In genomic region chr3:94442951-94443596, GRCm38 (mm10) we compare ENCODE assay signal across 8 mouse cellular contexts. TPM values are rescaled to one million over a fixed set of nuclear protein-coding genes. Genes with fewer than 3 reads are reported as not detected.
A peak's percentile ranks its signal among the peaks of the same experiment; 100 is the strongest.
DNase-seq lines count a peak whose midpoint lies in the region; ATAC-seq and TF ChIP-seq lines count a peak whose summit lies in the region.

TSS of gene Mrpl9 (plus strand) at chr3:94443318.

- peak within 1 kb of the TSS; percentile 87 for H3K4me2 ChIP-seq in embryonic facial prominence, embryonic 14.5 days (ENCODE audit: low read depth, low read length)
- H3K4me2 ChIP-seq in limb, embryonic 14.5 days (replicated peaks; ENCODE audit: low read depth, low read length, severe bottlenecking) = peak within 1 kb of the TSS; percentile 70
- H3K4me2 ChIP-seq in midbrain, postnatal 0 days (ENCODE audit: low read depth, low read length, poor library complexity, severe bottlenecking) = peak within 1 kb of the TSS; percentile 91

- peak within 1 kb of the TSS; percentile 81 for H3K9ac ChIP-seq in embryonic facial prominence, embryonic 14.5 days (ENCODE audit: low read depth, low read length)
- peak within 1 kb of the TSS; percentile 84 for H3K9ac ChIP-seq in limb, embryonic 14.5 days (ENCODE audit: low read depth, low read length, severe bottlenecking)
- peak within 1 kb of the TSS; percentile 66 for H3K9ac ChIP-seq in midbrain, postnatal 0 days (replicated peaks; ENCODE audit: low read length, poor library complexity, severe bottlenecking)

- H3K4me3 ChIP-seq in embryonic facial prominence, embryonic 14.5 days (ENCODE audit: low read depth, low read length) = peak within 1 kb of the TSS; percentile 91
- H3K4me3 ChIP-seq in limb, embryonic 14.5 days (replicated peaks; ENCODE audit: low read length) = peak within 1 kb of the TSS; percentile 92
- peak within 1 kb of the TSS; percentile 63 for H3K4me3 ChIP-seq in midbrain, postnatal 0 days (ENCODE audit: low read depth, low read length)

- H3K4me1 ChIP-seq in embryonic facial prominence, embryonic 14.5 days (ENCODE audit: control insufficient read depth, insufficient read depth, low read length) = 0 out of 2 replicates have a peak, but pooled peaks cover 4% of the 10 kb centered on the region
- H3K4me1 ChIP-seq in limb, embryonic 14.5 days (ENCODE audit: control insufficient read depth, insufficient read depth, low read length) = peaks cover 6% of the 10 kb centered on the region; the same call in 1 of the 2 replicates
- H3K4me1 ChIP-seq in midbrain, postnatal 0 days (ENCODE audit: insufficient read depth, low read length) = no peaks in the 10 kb centered on the region

- peak; percentile 4; the same call in 1 of the 2 replicates for TF ChIP-seq CTCF in midbrain, postnatal 0 days (IDR thresholded peaks at IDR 0.05)

- H3K9me3 ChIP-seq in embryonic facial prominence, embryonic 14.5 days (ENCODE audit: control insufficient read depth, low read length) = no peaks in the 10 kb centered on the region; the same call in 1 of the 2 replicates
- no peaks in the 10 kb centered on the region for H3K9me3 ChIP-seq in limb, embryonic 14.5 days (ENCODE audit: control insufficient read depth, low read length)
- H3K9me3 ChIP-seq in midbrain, postnatal 0 days (ENCODE audit: low read length) = no peaks in the 10 kb centered on the region

- DNase-seq in 3T3-L1 (ENCODE audit: low read depth, low spot score) = peak; percentile 93
- peak; percentile 85 for DNase-seq in adrenal gland, postnatal 4 days (ENCODE audit: low spot score in 2 of 2)
- peak; percentile 96 for DNase-seq in embryonic facial prominence, embryonic 14.5 days (ENCODE audit: low spot score)
- peak; percentile 91 for DNase-seq in heart, adult 8-10 months (ENCODE audit: low spot score)
- DNase-seq in kidney, adult 9 months = peak; percentile 94
- DNase-seq in limb, embryonic 14.5 days (ENCODE audit: low spot score) = peak; percentile 97
- peak; percentile 98 for DNase-seq in midbrain, postnatal 0 days (ENCODE audit: low spot score)
- peak; percentile 95 to 96 for DNase-seq in spleen, postnatal 14 days (ENCODE audit: low spot score in 2 of 2)

- under 1% methylated on average over 37 of the region's 39 CpGs for WGBS in embryonic facial prominence, embryonic 14.5 days
- WGBS in limb, embryonic 14.5 days = under 1% methylated on average over 36 of the region's 39 CpGs
- under 1% methylated on average over 39 of the region's 39 CpGs for WGBS in midbrain, postnatal 0 days

- H3K36me3 ChIP-seq in embryonic facial prominence, embryonic 14.5 days (ENCODE audit: control insufficient read depth, insufficient read depth, low read length) = peaks cover 30% of the 10 kb centered on the region
- peaks cover 36% of the 10 kb centered on the region for H3K36me3 ChIP-seq in limb, embryonic 14.5 days (ENCODE audit: control insufficient read depth, insufficient read depth, low read length)
- H3K36me3 ChIP-seq in midbrain, postnatal 0 days (ENCODE audit: insufficient read depth, low read length) = peaks cover 23% of the 10 kb centered on the region

- peak; percentile 98 for ATAC-seq in embryonic facial prominence, embryonic 14.5 days (ENCODE audit: low read depth)
- peak; percentile 98 for ATAC-seq in limb, embryonic 14.5 days (ENCODE audit: low FRiP score, low read depth)
- ATAC-seq in midbrain, postnatal 0 days (ENCODE audit: low FRiP score) = peak; percentile 97

- peak within 1 kb of the TSS; percentile 50; the same call in 1 of the 2 replicates for H3K27ac ChIP-seq in embryonic facial prominence, embryonic 14.5 days (replicated peaks; ENCODE audit: low read depth, low read length)
- 0 out of 2 replicates have a peak within 1 kb of the TSS, but pooled peaks have one; percentile 15 for H3K27ac ChIP-seq in limb, embryonic 14.5 days (replicated peaks; ENCODE audit: low read depth, low read length)
- peak within 1 kb of the TSS; percentile 52; the same call in 1 of the 2 replicates for H3K27ac ChIP-seq in midbrain, postnatal 0 days (ENCODE audit: low read depth, low read length)

- TF ChIP-seq POLR2A in limb, embryonic 14.5 days (IDR thresholded peaks at IDR 0.05; ENCODE audit: borderline replicate concordance, extremely low read depth, insufficient read depth, insufficient read length) = peak; percentile 92; the same call in 1 of the 2 replicates

- H3K27me3 ChIP-seq in embryonic facial prominence, embryonic 14.5 days (replicated peaks; ENCODE audit: control insufficient read depth, insufficient read depth, low read length) = no peaks in the 10 kb centered on the region
- H3K27me3 ChIP-seq in limb, embryonic 14.5 days (ENCODE audit: control insufficient read depth, insufficient read depth, low read length) = no peaks in the 10 kb centered on the region
- no peaks in the 10 kb centered on the region for H3K27me3 ChIP-seq in midbrain, postnatal 0 days (ENCODE audit: insufficient read depth, low read length)

RNA-seq across cellular contexts. Expression of gene Mrpl9, which starts in this region (rescaled TPM):
- 10 to 100 TPM; 75.0 to 75.3 TPM for total RNA-seq in adrenal gland, postnatal 4 days (2021)
- polyA plus RNA-seq in embryonic facial prominence, embryonic 14.5 days (2014; fragmentation: Nextera tagmentation; extraction: Ambion mirVana) = 52.4 and 59.4 TPM in 2 replicates
- total RNA-seq in heart, adult 8-10 months (2022) = 10 to 100 TPM; 57.4 to 69.0 (median 61.9) TPM
- 51.7 and 55.9 TPM in 2 replicates for polyA plus RNA-seq in limb, embryonic 14.5 days (2012; rRNA removed)
- polyA plus RNA-seq in limb, embryonic 14.5 days (2014; fragmentation: Nextera tagmentation; extraction: Ambion mirVana) = 52.8 and 63.4 TPM in 2 replicates
- 52.5 and 56.8 TPM in 2 replicates for total RNA-seq in midbrain, postnatal 0 days (2014; rRNA removed)
- polyA plus RNA-seq in midbrain, postnatal 0 days (2015; fragmentation: Nextera tagmentation; extraction: Ambion mirVana) = 56.1 and 58.7 TPM in 2 replicates

Comparison
In these comparisons a context has a peak if more than half of its experiments do, and no peak if none do; other contexts are left out.
1. Peak in every context shown above with its lines: DNase-seq, ATAC-seq, H3K4me3 ChIP-seq and H3K27ac ChIP-seq.